Mouse (Mus musculus): Measurements from ENCODE around the gene Vmp1. TPM values are rescaled to one million over a fixed set of nuclear protein-coding genes. Genes with fewer than 3 reads are reported as not detected.

Vmp1 gene
- 46.6 and 133 TPM in 2 replicates for polyA plus RNA-seq (2012; rRNA removed; ENCODE audit: low replicate concordance)

GRCm38 (mm10) chr11:86683395-86684125 is at the start of gene Vmp1, which contains the start of gene Ptrh2:
Gene Vmp1 (minus strand): TSS chr11:86683836.
Gene Ptrh2 (plus strand): TSS chr11:86683985.

GRCm38 (mm10) chr11:86544639-86545299 is 138.9 kb downstream of the Vmp1 start, which contains the start of the genes Rps6kb1 and Tubd1:
Gene Rps6kb1 (minus strand): TSS chr11:86544805.
Gene Tubd1 (plus strand): TSS chr11:86544991.

Other genes with a start within 250 kb of the Vmp1 start
- 2.4 and 9.4 TPM in 2 replicates for gene Rnft1, start 199.2 kb downstream of the Vmp1 start, polyA plus RNA-seq (2012; rRNA removed; ENCODE audit: low replicate concordance)
- 5.4 and 7.5 TPM in 2 replicates for gene Rps6kb1, start 139.0 kb downstream of the Vmp1 start, polyA plus RNA-seq (2012; rRNA removed; ENCODE audit: low replicate concordance)
- 2.2 and 7.0 TPM in 2 replicates for gene Tubd1, start 138.8 kb downstream of the Vmp1 start, polyA plus RNA-seq (2012; rRNA removed; ENCODE audit: low replicate concordance)
- 2.7 and 4.7 TPM in 2 replicates for gene Ptrh2, start 149 bp upstream of the Vmp1 start, polyA plus RNA-seq (2012; rRNA removed; ENCODE audit: low replicate concordance)
- 67.0 and 117 TPM in 2 replicates for gene Cltc, start 73.7 kb upstream of the Vmp1 start, polyA plus RNA-seq (2012; rRNA removed; ENCODE audit: low replicate concordance)
- 3.0 and 7.6 TPM in 2 replicates for gene Dhx40, start 123.9 kb upstream of the Vmp1 start, polyA plus RNA-seq (2012; rRNA removed; ENCODE audit: low replicate concordance)